Mouse (Mus musculus): ENCODE results near the gene Cask.

The Cask gene

GRCm38 (mm10) chrX:13574298-13574697 is 276.9 kb downstream of the Cask start:
- Histone ChIP-seq H3K36me3 (ENCODE audit: insufficient read depth, low read length) (no peaks in the 10 kb centered on the region), H3K27me3 (ENCODE audit: insufficient read depth, low read length) (no peaks in the 10 kb centered on the region), H3K4me3 (replicated peaks; ENCODE audit: low read length) (no peak overlapping the region), H3K9me3 (ENCODE audit: low read length) (no peaks in the 10 kb centered on the region), H3K4me1 (replicated peaks; ENCODE audit: low read depth, low read length) (no peaks in the 10 kb centered on the region)
- TF ChIP-seq POU5F1 (IDR thresholded peaks at IDR 0.05; ENCODE audit: borderline replicate concordance, low read length) (no peak), NANOG (IDR thresholded peaks at IDR 0.05; ENCODE audit: borderline replicate concordance, low read length) (no peak), CTCF (conservative IDR thresholded peaks at IDR 0.05; ENCODE audit: low read length) (no peak)

DNA sequence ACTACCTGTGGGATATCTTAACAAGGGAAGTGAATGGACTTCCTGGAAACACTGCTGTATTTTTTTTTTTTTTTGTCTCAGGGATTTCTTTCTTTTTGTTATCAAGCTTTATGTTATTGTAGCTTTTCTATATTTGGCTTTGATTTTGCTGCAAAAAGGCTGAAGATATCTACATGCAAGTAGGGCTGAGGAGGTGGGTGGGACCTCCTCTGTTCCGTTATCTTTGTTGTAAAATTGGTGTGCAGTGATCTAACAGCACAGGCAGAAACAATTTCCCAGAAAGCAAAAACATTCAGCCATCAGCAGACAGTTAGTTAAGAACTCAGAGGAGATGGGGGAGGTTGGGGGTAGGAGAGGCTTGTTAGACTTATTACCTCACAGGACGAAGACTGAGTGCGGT is 296.7 kb downstream of the Cask start:
- Histone ChIP-seq H3K4me1 (replicated peaks; ENCODE audit: low read depth, low read length) (no peaks in the 10 kb centered on the region), H3K9me3 (ENCODE audit: low read length) (no peaks in the 10 kb centered on the region), H3K27me3 (ENCODE audit: insufficient read depth, low read length) (no peaks in the 10 kb centered on the region), H3K4me3 (replicated peaks; ENCODE audit: low read length) (no peak overlapping the region), H3K36me3 (ENCODE audit: insufficient read depth, low read length) (no peaks in the 10 kb centered on the region)
- TF ChIP-seq CTCF (conservative IDR thresholded peaks at IDR 0.05; ENCODE audit: low read length) (no peak), POU5F1 (IDR thresholded peaks at IDR 0.05; ENCODE audit: borderline replicate concordance, low read length) (no peak), NANOG (IDR thresholded peaks at IDR 0.05; ENCODE audit: borderline replicate concordance, low read length) (no peak)

DNA sequence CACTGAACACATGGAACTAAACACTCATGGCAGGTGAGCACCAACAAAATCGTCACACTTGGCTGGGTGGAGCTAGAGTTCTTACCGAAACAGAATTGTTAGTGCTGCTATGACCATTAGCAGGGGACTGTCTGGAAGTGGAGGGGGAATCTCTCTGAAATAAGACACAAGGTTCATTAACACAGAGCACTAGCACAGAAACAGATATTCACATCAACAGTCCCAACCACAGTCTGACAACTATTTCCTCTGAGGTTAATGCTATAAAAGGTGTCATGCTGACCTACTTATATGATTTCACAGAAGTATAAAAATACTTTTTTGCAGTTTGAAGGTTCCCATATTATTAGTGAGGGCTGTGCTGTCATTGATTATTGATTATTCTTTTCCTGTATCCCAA is 298.9 kb downstream of the Cask start:
- no peak overlapping the region for H3K4me3 ChIP-seq (replicated peaks; ENCODE audit: low read length)
- H3K9me3 ChIP-seq (ENCODE audit: low read length), result no peaks in the 10 kb centered on the region
- TF ChIP-seq NANOG (IDR thresholded peaks at IDR 0.05; ENCODE audit: borderline replicate concordance, low read length), result no peak
- TF ChIP-seq CTCF (conservative IDR thresholded peaks at IDR 0.05; ENCODE audit: low read length), result no peak
- TF ChIP-seq POU5F1 (IDR thresholded peaks at IDR 0.05; ENCODE audit: borderline replicate concordance, low read length), result no peak
- no peaks in the 10 kb centered on the region for H3K36me3 ChIP-seq (ENCODE audit: insufficient read depth, low read length)
- H3K4me1 ChIP-seq (replicated peaks; ENCODE audit: low read depth, low read length), result no peaks in the 10 kb centered on the region
- H3K27me3 ChIP-seq (ENCODE audit: insufficient read depth, low read length), result no peaks in the 10 kb centered on the region

DNA sequence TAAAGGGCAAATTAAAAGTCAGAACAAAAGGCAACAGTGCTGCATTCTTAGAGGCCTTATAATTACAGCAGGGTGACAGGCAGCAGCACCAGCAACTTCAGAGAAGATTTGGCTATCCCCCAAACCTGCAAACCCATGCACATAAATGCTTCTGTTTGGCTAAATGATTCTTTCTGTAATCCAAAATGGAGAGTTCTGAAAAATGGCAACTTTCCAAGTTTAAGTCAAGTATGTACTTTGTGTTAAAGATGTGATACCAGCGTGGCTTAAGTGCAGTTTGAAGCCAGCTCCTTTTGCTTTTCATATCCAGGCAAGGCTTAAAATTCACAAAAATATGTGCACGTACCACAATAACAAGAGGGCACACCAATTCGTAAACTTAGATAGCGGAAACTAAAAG is 299.6 kb downstream of the Cask start:
- H3K9me3 ChIP-seq (ENCODE audit: low read length), result no peaks in the 10 kb centered on the region
- no peaks in the 10 kb centered on the region for H3K27me3 ChIP-seq (ENCODE audit: insufficient read depth, low read length)
- TF ChIP-seq NANOG (IDR thresholded peaks at IDR 0.05; ENCODE audit: borderline replicate concordance, low read length) (no peak), CTCF (conservative IDR thresholded peaks at IDR 0.05; ENCODE audit: low read length) (no peak), POU5F1 (IDR thresholded peaks at IDR 0.05; ENCODE audit: borderline replicate concordance, low read length) (no peak)
- no peaks in the 10 kb centered on the region for H3K36me3 ChIP-seq (ENCODE audit: insufficient read depth, low read length)
- no peak overlapping the region for H3K4me3 ChIP-seq (replicated peaks; ENCODE audit: low read length)
- H3K4me1 ChIP-seq (replicated peaks; ENCODE audit: low read depth, low read length), result no peaks in the 10 kb centered on the region

DNA sequence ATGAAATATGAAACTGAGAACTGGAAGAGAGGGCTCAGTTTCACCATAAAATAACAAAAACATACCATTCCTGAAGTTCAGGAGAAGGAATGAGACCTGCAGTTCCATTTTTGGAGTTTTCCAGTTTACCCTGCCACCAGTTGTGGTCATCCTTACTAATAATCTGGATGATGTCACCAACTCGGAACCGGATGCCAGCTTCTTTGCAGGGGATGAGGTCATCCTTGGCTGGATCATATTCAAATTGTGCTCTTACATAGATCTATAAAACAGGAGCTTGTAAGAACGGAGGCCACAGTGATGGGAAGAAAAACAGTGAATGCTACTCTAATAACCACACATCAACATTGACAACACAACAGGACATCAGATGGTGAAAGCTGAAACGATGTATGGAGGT is 302.1 kb downstream of the Cask start:
- Histone ChIP-seq H3K9me3 (ENCODE audit: low read length) (no peaks in the 10 kb centered on the region), H3K4me3 (replicated peaks; ENCODE audit: low read length) (no peak overlapping the region), H3K27me3 (ENCODE audit: insufficient read depth, low read length) (no peaks in the 10 kb centered on the region), H3K4me1 (replicated peaks; ENCODE audit: low read depth, low read length) (no peaks in the 10 kb centered on the region), H3K36me3 (ENCODE audit: insufficient read depth, low read length) (no peaks in the 10 kb centered on the region)
- TF ChIP-seq CTCF (conservative IDR thresholded peaks at IDR 0.05; ENCODE audit: low read length) (no peak), NANOG (IDR thresholded peaks at IDR 0.05; ENCODE audit: borderline replicate concordance, low read length) (no peak)

DNA sequence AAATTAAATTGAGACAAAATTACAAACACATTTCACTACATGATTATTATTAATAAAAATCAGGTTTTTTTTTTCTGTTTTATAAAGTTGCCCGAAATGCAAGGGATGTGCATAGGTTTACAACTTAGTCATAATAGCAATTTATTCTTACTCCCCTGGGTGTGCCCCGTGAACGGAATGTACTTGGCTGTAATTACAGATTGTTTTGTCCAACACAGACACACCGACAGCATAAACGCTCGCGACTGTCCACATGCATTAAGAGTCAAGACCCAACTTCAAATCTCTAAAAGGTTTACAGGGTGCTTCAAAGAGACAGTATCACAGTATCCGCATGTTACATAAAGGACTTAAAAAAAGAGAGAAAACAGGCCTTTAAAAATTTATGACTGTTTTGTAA is 329.9 kb downstream of the Cask start:
- no peak for TF ChIP-seq POU5F1 (IDR thresholded peaks at IDR 0.05; ENCODE audit: borderline replicate concordance, low read length)
- TF ChIP-seq CTCF (conservative IDR thresholded peaks at IDR 0.05; ENCODE audit: low read length), result no peak
- no peak for TF ChIP-seq NANOG (IDR thresholded peaks at IDR 0.05; ENCODE audit: borderline replicate concordance, low read length)
- no peak overlapping the region for H3K4me3 ChIP-seq (replicated peaks; ENCODE audit: low read length)

GRCm38 (mm10) chrX:13520566-13520965 is 330.6 kb downstream of the Cask start:
- Histone ChIP-seq H3K9me3 (ENCODE audit: low read length) (no peaks in the 10 kb centered on the region), H3K4me3 (replicated peaks; ENCODE audit: low read length) (no peak overlapping the region), H3K27me3 (ENCODE audit: insufficient read depth, low read length) (no peaks in the 10 kb centered on the region), H3K4me1 (replicated peaks; ENCODE audit: low read depth, low read length) (no peaks in the 10 kb centered on the region), H3K36me3 (ENCODE audit: insufficient read depth, low read length) (no peaks in the 10 kb centered on the region)
- TF ChIP-seq NANOG (IDR thresholded peaks at IDR 0.05; ENCODE audit: borderline replicate concordance, low read length) (no peak), CTCF (conservative IDR thresholded peaks at IDR 0.05; ENCODE audit: low read length) (no peak), POU5F1 (IDR thresholded peaks at IDR 0.05; ENCODE audit: borderline replicate concordance, low read length) (no peak)

More for the DNA sequence above, 329.9 kb downstream of the Cask start:
- H3K36me3 ChIP-seq (ENCODE audit: insufficient read depth, low read length), result no peaks in the 10 kb centered on the region
- no peaks in the 10 kb centered on the region for H3K4me1 ChIP-seq (replicated peaks; ENCODE audit: low read depth, low read length)
- H3K27me3 ChIP-seq (ENCODE audit: insufficient read depth, low read length), result no peaks in the 10 kb centered on the region
- H3K9me3 ChIP-seq (ENCODE audit: low read length), result no peaks in the 10 kb centered on the region

DNA sequence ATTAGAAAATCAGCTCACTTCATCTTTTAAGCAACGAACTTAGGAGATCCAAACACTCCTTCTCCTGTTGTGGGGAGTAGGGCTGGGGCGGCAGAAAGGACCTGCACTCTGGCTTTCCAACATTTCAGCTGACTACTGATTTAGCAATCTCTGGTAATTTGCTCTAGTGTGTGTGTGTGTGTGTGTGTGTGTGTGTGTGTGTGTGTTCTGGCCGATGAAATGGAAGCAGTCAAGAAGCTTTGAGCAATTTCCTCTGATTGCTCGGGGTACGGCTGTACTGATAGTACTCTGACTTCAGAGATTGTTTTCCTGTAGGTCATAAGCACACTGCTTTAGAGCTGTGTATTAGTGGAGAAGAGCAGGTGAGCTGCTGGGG is 331.8 kb downstream of the Cask start:
- no peak for TF ChIP-seq NANOG (IDR thresholded peaks at IDR 0.05; ENCODE audit: borderline replicate concordance, low read length)
- TF ChIP-seq CTCF (conservative IDR thresholded peaks at IDR 0.05; ENCODE audit: low read length), result no peak
- TF ChIP-seq POU5F1 (IDR thresholded peaks at IDR 0.05; ENCODE audit: borderline replicate concordance, low read length), result no peak
- H3K27me3 ChIP-seq (ENCODE audit: insufficient read depth, low read length), result no peaks in the 10 kb centered on the region
- H3K4me3 ChIP-seq (replicated peaks; ENCODE audit: low read length), result no peak overlapping the region
- no peaks in the 10 kb centered on the region for H3K9me3 ChIP-seq (ENCODE audit: low read length)
- H3K4me1 ChIP-seq (replicated peaks; ENCODE audit: low read depth, low read length), result no peaks in the 10 kb centered on the region
- H3K36me3 ChIP-seq (ENCODE audit: insufficient read depth, low read length), result no peaks in the 10 kb centered on the region

- no peaks in the 10 kb centered on the region for H3K9me3 ChIP-seq (ENCODE audit: low read length)
- no peak for TF ChIP-seq NANOG (IDR thresholded peaks at IDR 0.05; ENCODE audit: borderline replicate concordance, low read length)
- TF ChIP-seq POU5F1 (IDR thresholded peaks at IDR 0.05; ENCODE audit: borderline replicate concordance, low read length), result no peak
- TF ChIP-seq CTCF (conservative IDR thresholded peaks at IDR 0.05; ENCODE audit: low read length), result no peak
- no peaks in the 10 kb centered on the region for H3K27me3 ChIP-seq (ENCODE audit: insufficient read depth, low read length)
These were observed 332.3 kb downstream of the Cask start for GRCm38 (mm10) chrX:13518781-13519407.

More at GRCm38 (mm10) chrX:13518781-13519407, 332.3 kb downstream of the Cask start:
- H3K36me3 ChIP-seq (ENCODE audit: insufficient read depth, low read length), result no peaks in the 10 kb centered on the region
- H3K4me1 ChIP-seq (replicated peaks; ENCODE audit: low read depth, low read length), result no peaks in the 10 kb centered on the region
- no peak overlapping the region for H3K4me3 ChIP-seq (replicated peaks; ENCODE audit: low read length)
